Mouse (Mus musculus) liver, embryonic 11.5 days (tissue): Measurements from ENCODE around the gene Ppp4r4. TPM values are rescaled to one million over a fixed set of nuclear protein-coding genes. Genes with fewer than 3 reads are reported as not detected.

Experiments
- ATAC-seq: fragments of 200-750 bp; cut with Nextera tagmentation; replicated peaks from 2 replicates; pipeline ENCODE4 v1.8.0; 2017; ENCODE audit warnings: moderate number of reproducible peaks, mild to moderate bottlenecking, moderate TSS enrichment, moderate library complexity; ENCODE audit not compliant: low FRiP score
- DNase-seq: peaks from one replicate; pipeline ENCODE4 v3.0.0-alpha.2; 2017; ENCODE audit warnings: low spot score
- H3K27ac ChIP-seq: fragments of 300-500 bp; sonication (generic); 2 replicates; pipeline ENCODE4 v1.5.1; 2014; ENCODE audit warnings: mild to moderate bottlenecking, low read depth, low read length, control low read depth
- H3K27me3 ChIP-seq: fragments of 300-500 bp; sonication (generic); replicated peaks from 2 replicates; pipeline ENCODE4 v1.6.1; 2014; ENCODE audit warnings: low read length, mixed read lengths; ENCODE audit not compliant: control insufficient read depth, insufficient read depth
- H3K36me3 ChIP-seq: fragments of 300-500 bp; sonication (generic); 2 replicates; pipeline ENCODE4 v1.6.1; 2014; ENCODE audit warnings: mild to moderate bottlenecking, low read length, moderate library complexity, mixed read lengths; ENCODE audit not compliant: control insufficient read depth, insufficient read depth
- H3K4me1 ChIP-seq: fragments of 300-500 bp; sonication (generic); replicated peaks from 2 replicates; pipeline ENCODE4 v1.6.1; 2014; ENCODE audit warnings: low read length, mixed read lengths; ENCODE audit not compliant: control insufficient read depth, insufficient read depth
- H3K4me2 ChIP-seq: fragments of 300-500 bp; sonication (generic); 2 replicates; pipeline ENCODE4 v1.6.1; 2014; ENCODE audit warnings: mild to moderate bottlenecking, control low read depth, moderate library complexity
- H3K4me3 ChIP-seq: fragments of 300-500 bp; sonication (generic); 2 replicates; pipeline ENCODE4 v1.5.1; 2014; ENCODE audit warnings: low read depth, low read length, control low read depth
- H3K9ac ChIP-seq: fragments of 300-500 bp; sonication (generic); 2 replicates; pipeline ENCODE4 v1.6.1; 2014; ENCODE audit warnings: low read depth, low read length, control low read depth
- H3K9me3 ChIP-seq: fragments of 300-500 bp; sonication (generic); 2 replicates; pipeline ENCODE4 v1.6.1; 2016; ENCODE audit warnings: low read length, inconsistent platforms, mixed read lengths; ENCODE audit not compliant: control insufficient read depth
- WGBS: fragments of 180-500 bp; shearing (Covaris S2); extraction: QIAGEN DNeasy Blood & Tissue Kit; methylation state at CpG from one replicate; pipeline ENCODE4 v1.1.7; 2014; 5-methylcytosine and 5-hydroxymethylcytosine counted together
- polyA plus RNA-seq: library from polyadenylated mRNA; unstranded; fragments of >200 nt; fragmentation: Nextera tagmentation; extraction: Ambion mirVana; gene quantifications from 2 replicates; pipeline ENCODE4 v1.2.1, GENCODE M21; 2014

Ppp4r4 gene
- polyA plus RNA-seq, 1 experiment from 2014 or later, result 3.2 TPM

- H3K27me3 ChIP-seq, result no peaks in the 10 kb centered on the region
- no peak for ATAC-seq
- H3K27ac ChIP-seq, result no peak overlapping the region
- WGBS, result 21% methylated on average over 6 of the region's 6 CpGs
- no peaks in the 10 kb centered on the region for H3K4me1 ChIP-seq
- no peaks in the 10 kb centered on the region for H3K36me3 ChIP-seq
- H3K4me3 ChIP-seq, result no peak overlapping the region
- no peak overlapping the region for H3K4me2 ChIP-seq
- H3K9ac ChIP-seq, result no peak overlapping the region
- no peaks in the 10 kb centered on the region for H3K9me3 ChIP-seq
- DNase-seq, result peak; percentile 40
Observed at GRCm38 (mm10) chr12:103494486-103494885, 37.6 kb upstream of the Ppp4r4 start.

GRCm38 (mm10) chr12:103498768-103499167 is 33.3 kb upstream of the Ppp4r4 start:
- 48% methylated on average over 5 of the region's 5 CpGs for WGBS
- Histone ChIP-seq H3K9ac (no peak overlapping the region), H3K27ac (no peak overlapping the region), H3K4me3 (no peak overlapping the region), H3K4me1 (no peaks in the 10 kb centered on the region), H3K9me3 (no peaks in the 10 kb centered on the region), H3K27me3 (no peaks in the 10 kb centered on the region), H3K36me3 (no peaks in the 10 kb centered on the region), H3K4me2 (no peak overlapping the region)
- DNase-seq (no peak), ATAC-seq (no peak)

- H3K4me3 ChIP-seq, result no peak overlapping the region
- no peaks in the 10 kb centered on the region for H3K36me3 ChIP-seq
- no peaks in the 10 kb centered on the region for H3K9me3 ChIP-seq
- no peak overlapping the region for H3K27ac ChIP-seq
- no peaks in the 10 kb centered on the region for H3K4me1 ChIP-seq
- H3K4me2 ChIP-seq, result no peak overlapping the region
- no peaks in the 10 kb centered on the region for H3K27me3 ChIP-seq
- H3K9ac ChIP-seq, result no peak overlapping the region
- WGBS, result 81% methylated on average over 2 of the region's 2 CpGs
- DNase-seq (no peak), ATAC-seq (no peak)
Observed at GRCm38 (mm10) chr12:103499261-103499660, 32.8 kb upstream of the Ppp4r4 start.

GRCm38 (mm10) chr12:103503300-103503699 is 28.8 kb upstream of the Ppp4r4 start:
- no peak overlapping the region for H3K27ac ChIP-seq
- ATAC-seq, result no peak
- no peak overlapping the region for H3K4me3 ChIP-seq

GRCm38 (mm10) chr12:103504402-103504801 is 27.7 kb upstream of the Ppp4r4 start:
- Histone ChIP-seq H3K9ac (no peak overlapping the region), H3K27ac (no peak overlapping the region), H3K36me3 (no peaks in the 10 kb centered on the region), H3K4me1 (no peaks in the 10 kb centered on the region), H3K27me3 (no peaks in the 10 kb centered on the region), H3K4me3 (no peak overlapping the region), H3K4me2 (no peak overlapping the region), H3K9me3 (no peaks in the 10 kb centered on the region)
- no peak for ATAC-seq
- DNase-seq, result no peak
- WGBS, result 70% methylated on average over 3 of the region's 3 CpGs

More at GRCm38 (mm10) chr12:103503300-103503699, 28.8 kb upstream of the Ppp4r4 start:
- Histone ChIP-seq H3K9me3 (no peaks in the 10 kb centered on the region), H3K27me3 (no peaks in the 10 kb centered on the region), H3K9ac (no peak overlapping the region), H3K4me1 (no peaks in the 10 kb centered on the region), H3K4me2 (no peak overlapping the region), H3K36me3 (no peaks in the 10 kb centered on the region)
- WGBS, result 55% methylated on average over 3 of the region's 3 CpGs
- DNase-seq, result no peak

- Histone ChIP-seq H3K9ac (no peak overlapping the region), H3K4me2 (no peak overlapping the region), H3K27me3 (no peaks in the 10 kb centered on the region), H3K4me3 (no peak overlapping the region), H3K4me1 (no peaks in the 10 kb centered on the region), H3K27ac (no peak overlapping the region), H3K9me3 (no peaks in the 10 kb centered on the region), H3K36me3 (no peaks in the 10 kb centered on the region)
- DNase-seq (no peak), ATAC-seq (no peak)
- WGBS, result 75% methylated on average over 4 of the region's 4 CpGs
Observed at GRCm38 (mm10) chr12:103508346-103508745, 23.7 kb upstream of the Ppp4r4 start.

GRCm38 (mm10) chr12:103509893-103510292 is 22.2 kb upstream of the Ppp4r4 start:
- H3K9ac ChIP-seq, result no peak overlapping the region
- ATAC-seq (no peak), DNase-seq (no peak)
- no peak overlapping the region for H3K27ac ChIP-seq
- 90% methylated on average over 8 of the region's 8 CpGs for WGBS
- no peak overlapping the region for H3K4me3 ChIP-seq
- no peak overlapping the region for H3K4me2 ChIP-seq
- no peaks in the 10 kb centered on the region for H3K9me3 ChIP-seq
- no peaks in the 10 kb centered on the region for H3K36me3 ChIP-seq
- no peaks in the 10 kb centered on the region for H3K4me1 ChIP-seq
- no peaks in the 10 kb centered on the region for H3K27me3 ChIP-seq

- no peak for ATAC-seq
Observed at GRCm38 (mm10) chr12:103511586-103511985, 20.5 kb upstream of the Ppp4r4 start.

GRCm38 (mm10) chr12:103513039-103513438 is 19.0 kb upstream of the Ppp4r4 start:
- H3K27ac ChIP-seq, result no peak overlapping the region
- H3K9me3 ChIP-seq, result no peaks in the 10 kb centered on the region
- H3K4me3 ChIP-seq, result no peak overlapping the region
- ATAC-seq (no peak), DNase-seq (no peak)
- 58% methylated on average over 2 of the region's 2 CpGs for WGBS
- no peaks in the 10 kb centered on the region for H3K27me3 ChIP-seq
- H3K36me3 ChIP-seq, result no peaks in the 10 kb centered on the region
- H3K4me2 ChIP-seq, result no peak overlapping the region
- no peaks in the 10 kb centered on the region for H3K4me1 ChIP-seq
- H3K9ac ChIP-seq, result no peak overlapping the region

More at GRCm38 (mm10) chr12:103511586-103511985, 20.5 kb upstream of the Ppp4r4 start:
- H3K27me3 ChIP-seq, result no peaks in the 10 kb centered on the region
- no peak for DNase-seq
- H3K9ac ChIP-seq, result no peak overlapping the region
- no peaks in the 10 kb centered on the region for H3K4me1 ChIP-seq
- H3K36me3 ChIP-seq, result no peaks in the 10 kb centered on the region
- no peak overlapping the region for H3K27ac ChIP-seq
- no peak overlapping the region for H3K4me2 ChIP-seq
- 34% methylated on average over 2 of the region's 2 CpGs for WGBS
- no peak overlapping the region for H3K4me3 ChIP-seq
- H3K9me3 ChIP-seq, result no peaks in the 10 kb centered on the region
